Mouse (Mus musculus) duodenum, adult 2 months (tissue): Measurements from ENCODE around the gene Gm16430. TPM values are rescaled to one million over a fixed set of nuclear protein-coding genes. Genes with fewer than 3 reads are reported as not detected.

Experiments used
- polyA plus RNA-seq: library from polyadenylated mRNA; depleted of rRNA; stranded (reverse); fragments of >200 nt; gene quantifications from 2 replicates; pipeline ENCODE4 v1.2.3, GENCODE M21; 2012; ENCODE audit warnings: low replicate concordance; rRNA removed

Gene Gm16430
- polyA plus RNA-seq, result not detected in 2 replicates

GRCm38 (mm10) chrX:54621911-54622310, at the start of gene Gm16430:
Gene Gm16430, plus strand, starts transcription at chrX:54622211.

Other genes with a start within 250 kb of the Gm16430 start
- gene Gm16405, start 91.0 kb upstream of the Gm16430 start, polyA plus RNA-seq, result not detected in 2 replicates